Mouse (Mus musculus): Measurements from ENCODE around the gene Mus81. TPM values are rescaled to one million over a fixed set of nuclear protein-coding genes. Genes with fewer than 3 reads are reported as not detected.

The Mus81 gene
- polyA plus RNA-seq, 1 experiment from 2014 or later, result 14.0 TPM

DNA sequence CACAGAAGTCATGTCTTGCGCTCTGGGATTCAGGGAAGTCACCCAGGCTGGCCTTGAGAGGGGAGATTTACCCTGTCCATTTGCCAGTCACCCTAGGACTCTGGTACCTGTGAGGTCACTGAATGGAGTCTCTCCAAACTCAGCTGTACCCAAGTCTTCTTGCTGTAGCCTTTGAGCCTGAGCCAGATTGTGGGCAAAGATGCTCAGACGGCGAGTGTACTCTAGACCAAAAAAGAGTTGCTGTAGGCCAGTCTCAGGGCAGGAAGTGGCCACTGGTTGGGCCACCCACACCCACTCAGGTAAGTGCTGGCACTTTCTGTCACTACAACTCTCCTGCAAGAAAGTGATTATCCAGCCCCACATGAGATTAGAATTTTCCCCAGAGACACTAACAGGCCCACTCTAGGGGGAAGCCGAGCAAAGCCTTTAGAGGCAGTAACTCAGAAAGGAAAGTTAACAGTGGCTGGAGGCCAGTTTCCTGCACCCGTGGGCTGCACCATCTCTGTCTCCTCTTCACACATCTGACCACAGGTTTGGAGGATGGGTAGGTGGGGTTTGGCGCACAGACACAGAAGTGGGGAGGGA lies 21.2 kb downstream of the Mus81 start:
- 0 out of 2 replicates have a peak, but pooled peaks cover 3% of the 10 kb centered on the region for H3K4me1 ChIP-seq (replicated peaks)
- H3K27ac ChIP-seq (replicated peaks), result no peak overlapping the region
- H3K9ac ChIP-seq, result no peak overlapping the region
- ATAC-seq (ENCODE audit: insufficient read depth), result no peak
- H3K36me3 ChIP-seq (replicated peaks), result peaks cover 41% of the 10 kb centered on the region
- no peak overlapping the region for H3K4me2 ChIP-seq
- peaks cover 17% of the 10 kb centered on the region; the same call in 1 of the 2 replicates for H3K27me3 ChIP-seq
- H3K9me3 ChIP-seq (replicated peaks), result no peaks in the 10 kb centered on the region
- no peak overlapping the region for H3K4me3 ChIP-seq (replicated peaks)
- WGBS (ENCODE audit: insufficient replicate concordance), result 66% methylated on average over 6 of the region's 6 CpGs

- ATAC-seq (ENCODE audit: insufficient read depth), result no peak
- 77% methylated on average over 8 of the region's 8 CpGs for WGBS (ENCODE audit: insufficient replicate concordance)
- H3K4me3 ChIP-seq (replicated peaks), result no peak overlapping the region
- H3K27me3 ChIP-seq, result peaks cover 14% of the 10 kb centered on the region; the same call in 1 of the 2 replicates
- H3K36me3 ChIP-seq (replicated peaks), result peaks cover 41% of the 10 kb centered on the region
- no peak overlapping the region for H3K4me2 ChIP-seq
- H3K9me3 ChIP-seq (replicated peaks), result no peaks in the 10 kb centered on the region
- H3K4me1 ChIP-seq (replicated peaks), result peaks cover 16% of the 10 kb centered on the region
- H3K27ac ChIP-seq (replicated peaks), result no peak overlapping the region
- no peak overlapping the region for H3K9ac ChIP-seq
Measured at GRCm38 (mm10) chr19:5465037-5465436, 23.2 kb downstream of the Mus81 start.

DNA sequence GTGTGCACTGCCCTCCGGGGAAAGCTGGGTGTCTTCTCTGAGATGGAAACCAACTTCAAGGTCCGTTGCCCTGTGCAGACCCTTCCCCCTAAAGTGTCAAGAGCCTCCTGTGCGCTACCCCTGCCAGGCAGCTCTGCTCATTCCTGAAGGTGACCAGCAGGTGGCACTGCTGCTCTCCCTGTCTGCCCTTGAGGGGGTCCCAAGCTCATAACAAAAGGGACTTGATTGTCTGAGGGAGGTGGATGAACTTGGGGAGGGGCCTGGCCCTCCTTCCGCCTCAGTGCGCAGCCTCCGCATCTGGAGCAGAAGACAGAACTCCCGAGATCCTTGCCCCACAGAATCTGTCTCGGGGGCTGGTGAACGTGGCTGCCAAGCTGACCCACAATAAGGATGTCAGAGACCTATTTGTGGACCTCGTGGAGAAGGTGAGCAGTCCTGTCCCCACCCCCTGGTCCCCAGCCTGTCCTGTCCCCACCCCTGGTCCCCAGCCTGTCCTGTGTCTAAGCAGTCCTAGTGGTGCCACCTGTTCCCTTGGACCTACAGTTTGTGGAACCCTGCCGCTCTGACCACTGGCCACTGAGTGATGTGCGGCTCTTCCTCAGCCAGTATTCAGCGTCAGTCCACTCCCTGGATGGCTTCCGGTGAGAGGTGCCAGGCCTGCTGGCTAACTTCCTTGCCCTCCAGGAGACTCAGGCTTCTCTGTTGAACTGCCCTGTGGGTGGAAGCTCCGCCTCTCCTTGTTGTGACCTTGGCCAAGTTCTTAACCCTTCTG lies 24.2 kb downstream of the Mus81 start:
- no peak for ATAC-seq (ENCODE audit: insufficient read depth)
- Histone ChIP-seq H3K4me2 (no peak overlapping the region), H3K27ac (replicated peaks) (no peak overlapping the region), H3K27me3 (0 out of 2 replicates have a peak, but pooled peaks cover 6% of the 10 kb centered on the region), H3K4me1 (replicated peaks) (peaks cover 24% of the 10 kb centered on the region), H3K4me3 (replicated peaks) (no peak overlapping the region), H3K9me3 (replicated peaks) (no peaks in the 10 kb centered on the region), H3K36me3 (replicated peaks) (peaks cover 41% of the 10 kb centered on the region), H3K9ac (no peak overlapping the region)
- 63% methylated on average over 15 of the region's 15 CpGs for WGBS (ENCODE audit: insufficient replicate concordance)

DNA sequence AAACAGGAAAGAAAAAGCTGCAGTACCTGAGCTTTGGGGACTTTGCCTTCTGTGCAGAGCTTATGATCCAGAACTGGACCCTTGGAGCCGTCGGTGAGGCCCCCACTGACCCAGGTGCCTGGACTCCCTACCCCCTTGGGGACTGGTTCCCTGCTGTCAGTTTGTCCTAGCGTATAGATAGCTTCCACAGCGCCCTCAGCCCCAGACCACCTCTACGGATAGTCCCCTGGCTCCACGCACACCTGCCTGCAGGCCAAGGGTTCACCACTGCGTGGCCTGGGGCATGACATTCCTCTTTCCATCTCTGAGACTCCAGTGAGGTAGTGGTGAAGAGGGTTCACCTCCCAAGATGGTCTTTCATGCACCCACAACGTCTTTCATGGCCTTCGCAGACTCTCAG lies 25.0 kb downstream of the Mus81 start:
- no peak overlapping the region for H3K9ac ChIP-seq
- H3K27ac ChIP-seq (replicated peaks), result no peak overlapping the region
- H3K36me3 ChIP-seq (replicated peaks), result peaks cover 41% of the 10 kb centered on the region
- H3K4me3 ChIP-seq (replicated peaks), result no peak overlapping the region
- H3K27me3 ChIP-seq, result no peaks in the 10 kb centered on the region
- no peaks in the 10 kb centered on the region for H3K9me3 ChIP-seq (replicated peaks)
- no peak for ATAC-seq (ENCODE audit: insufficient read depth)
- H3K4me2 ChIP-seq, result no peak overlapping the region
- WGBS (ENCODE audit: insufficient replicate concordance), result 78% methylated on average over 9 of the region's 9 CpGs
- H3K4me1 ChIP-seq (replicated peaks), result peaks cover 26% of the 10 kb centered on the region

DNA sequence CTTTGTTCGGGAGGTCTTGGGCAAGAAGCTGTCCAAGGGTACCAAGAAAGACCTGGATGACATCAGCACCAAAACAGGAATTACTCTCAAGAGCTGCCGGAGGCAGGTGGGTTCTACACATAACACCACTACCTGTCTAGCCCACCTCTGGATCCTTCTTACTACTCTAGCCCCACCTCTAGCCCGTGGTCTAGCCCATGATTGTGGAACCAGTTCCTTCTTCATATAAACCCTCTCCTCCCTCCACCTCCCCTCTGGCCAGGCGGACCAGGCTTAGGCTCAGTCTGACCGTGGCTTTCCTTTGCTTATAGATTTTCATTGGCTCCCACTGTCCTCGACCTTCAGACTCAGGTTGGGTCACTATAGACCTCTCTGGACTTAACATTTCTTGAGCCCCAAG lies 26.8 kb downstream of the Mus81 start:
- peaks cover 44% of the 10 kb centered on the region for H3K4me1 ChIP-seq (replicated peaks)
- H3K4me3 ChIP-seq (replicated peaks), result peak overlapping the region; percentile 87
- H3K27me3 ChIP-seq, result peaks cover 5% of the 10 kb centered on the region
- 73% methylated on average over 6 of the region's 6 CpGs for WGBS (ENCODE audit: insufficient replicate concordance)
- H3K36me3 ChIP-seq (replicated peaks), result peaks cover 33% of the 10 kb centered on the region
- H3K9ac ChIP-seq, result peak overlapping the region; percentile 79; the same call in 1 of the 2 replicates
- no peaks in the 10 kb centered on the region for H3K9me3 ChIP-seq (replicated peaks)
- no peak overlapping the region for H3K27ac ChIP-seq (replicated peaks)
- peak overlapping the region; percentile 92 for H3K4me2 ChIP-seq
- ATAC-seq (ENCODE audit: insufficient read depth), result no peak

DNA sequence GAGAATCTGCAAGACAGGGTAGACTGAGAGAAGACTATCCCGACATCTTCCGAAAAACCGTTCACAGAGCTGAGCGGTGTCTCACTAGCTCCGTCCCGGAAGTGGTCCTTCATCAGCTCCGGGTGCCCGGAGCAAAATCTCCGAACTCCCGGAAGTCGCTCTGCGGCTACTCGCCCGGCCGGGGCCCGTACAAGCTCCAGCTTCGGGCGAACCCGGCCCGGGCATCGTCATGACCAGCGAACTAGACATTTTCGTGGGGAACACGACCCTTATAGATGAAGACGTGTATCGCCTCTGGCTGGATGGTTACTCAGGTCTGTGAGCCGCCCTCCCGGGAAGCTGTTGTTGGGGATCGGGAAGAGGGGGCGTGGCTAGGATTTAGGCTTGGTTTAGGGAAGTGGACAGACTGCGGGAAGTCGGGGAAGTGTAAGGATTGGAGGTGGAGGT lies 27.7 kb downstream of the Mus81 start, which contains the start of gene Fibp:
Gene Fibp (plus strand): TSS at position 151 of the 447 bp plus-strand sequence.
- H3K4me3 ChIP-seq (replicated peaks), result peak within 1 kb of the TSS; percentile 87
- H3K9me3 ChIP-seq (replicated peaks), result no peaks in the 10 kb centered on the region
- H3K36me3 ChIP-seq (replicated peaks), result peaks cover 24% of the 10 kb centered on the region
- H3K27ac ChIP-seq (replicated peaks), result peak within 1 kb of the TSS; percentile 67
- H3K27me3 ChIP-seq, result peaks cover 10% of the 10 kb centered on the region
- peaks cover 53% of the 10 kb centered on the region for H3K4me1 ChIP-seq (replicated peaks)
- H3K4me2 ChIP-seq, result peak within 1 kb of the TSS; percentile 92
- peak; percentile 58 for ATAC-seq (ENCODE audit: insufficient read depth)
- under 1% methylated on average over 32 of the region's 32 CpGs for WGBS (ENCODE audit: insufficient replicate concordance)
- peak within 1 kb of the TSS; percentile 79 for H3K9ac ChIP-seq

GRCm38 (mm10) chr19:5459896-5460295 lies 28.3 kb downstream of the Mus81 start:
- Histone ChIP-seq H3K4me3 (replicated peaks) (peak overlapping the region; percentile 87), H3K27ac (replicated peaks) (no peak overlapping the region), H3K27me3 (peaks cover 10% of the 10 kb centered on the region), H3K9ac (peak overlapping the region; percentile 79), H3K4me1 (replicated peaks) (peaks cover 59% of the 10 kb centered on the region), H3K36me3 (replicated peaks) (peaks cover 18% of the 10 kb centered on the region), H3K9me3 (replicated peaks) (no peaks in the 10 kb centered on the region), H3K4me2 (peak overlapping the region; percentile 92)
- WGBS (ENCODE audit: insufficient replicate concordance), result 22% methylated on average over 3 of the region's 3 CpGs
- ATAC-seq (ENCODE audit: insufficient read depth), result no peak

DNA sequence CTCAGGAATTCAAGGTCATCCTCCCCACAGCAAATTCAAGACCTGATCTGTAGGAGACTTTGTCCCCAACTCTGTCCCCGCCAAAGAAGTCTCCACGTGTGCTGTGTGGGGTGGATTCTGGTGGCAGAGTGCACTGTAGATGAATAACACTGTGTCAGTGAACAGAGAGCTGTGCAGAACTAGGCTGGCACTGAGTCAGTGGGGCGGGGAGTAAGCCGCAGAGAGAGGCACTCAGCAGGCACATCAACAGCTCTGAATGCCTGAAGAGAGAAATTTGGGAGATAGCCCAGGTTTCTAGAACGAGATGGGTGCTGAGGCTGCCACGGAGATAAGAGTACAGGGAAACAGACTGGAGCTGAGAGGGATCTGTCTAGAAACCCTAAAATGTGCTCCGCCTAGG lies 29.2 kb downstream of the Mus81 start:
- H3K27ac ChIP-seq (replicated peaks), result no peak overlapping the region
- peaks cover 10% of the 10 kb centered on the region for H3K27me3 ChIP-seq
- H3K36me3 ChIP-seq (replicated peaks), result peaks cover 11% of the 10 kb centered on the region
- H3K9me3 ChIP-seq (replicated peaks), result no peaks in the 10 kb centered on the region
- H3K4me1 ChIP-seq (replicated peaks), result peaks cover 60% of the 10 kb centered on the region
- H3K9ac ChIP-seq, result no peak overlapping the region
- no peak overlapping the region for H3K4me2 ChIP-seq
- H3K4me3 ChIP-seq (replicated peaks), result no peak overlapping the region
- 52% methylated on average over 7 of the region's 7 CpGs for WGBS (ENCODE audit: insufficient replicate concordance)
- no peak for ATAC-seq (ENCODE audit: insufficient read depth)

DNA sequence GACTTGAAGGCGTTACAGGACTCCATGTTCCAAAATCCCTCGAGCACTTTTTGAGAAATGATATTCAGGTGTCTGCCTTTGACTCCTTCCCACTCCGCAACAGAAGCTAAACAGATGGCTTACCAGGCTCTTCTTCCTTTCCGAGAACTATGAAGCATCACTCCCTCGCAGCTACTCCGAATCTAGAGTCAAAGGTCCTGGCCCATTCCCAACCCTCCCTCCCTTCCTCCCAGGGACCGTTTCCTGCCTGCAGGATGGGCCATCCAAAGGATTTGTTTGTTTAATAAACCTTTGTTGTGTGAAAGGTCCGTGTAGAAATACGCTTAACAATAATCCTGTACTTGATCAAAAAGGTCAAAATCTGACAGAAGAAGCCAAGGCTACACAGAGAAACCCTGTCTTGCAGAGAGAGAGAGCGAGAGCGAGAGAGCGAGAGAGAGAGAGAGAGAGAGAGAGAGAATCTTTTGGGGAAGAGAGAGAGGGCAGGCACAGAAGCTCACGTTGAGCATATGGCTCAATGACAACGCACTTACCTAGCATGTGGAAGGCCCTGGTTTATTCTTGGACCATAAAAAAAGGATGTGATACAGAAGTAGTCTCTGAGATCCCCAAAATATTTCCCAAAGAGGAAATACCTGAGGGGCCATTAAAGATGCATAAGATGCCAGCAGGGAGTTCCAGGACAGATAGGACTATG lies 30.3 kb downstream of the Mus81 start, which contains the start of gene Ccdc85b:
Gene Ccdc85b (minus strand): TSS at position 149 of the 697 bp plus-strand sequence.
- Histone ChIP-seq H3K36me3 (replicated peaks) (no peaks in the 10 kb centered on the region; the same call in 1 of the 2 replicates), H3K4me2 (peak within 1 kb of the TSS; percentile 100), H3K27ac (replicated peaks) (peak within 1 kb of the TSS; percentile 77), H3K4me1 (replicated peaks) (peaks cover 57% of the 10 kb centered on the region), H3K9ac (peak within 1 kb of the TSS; percentile 75), H3K27me3 (peaks cover 10% of the 10 kb centered on the region), H3K9me3 (replicated peaks) (no peaks in the 10 kb centered on the region), H3K4me3 (replicated peaks) (peak within 1 kb of the TSS; percentile 76)
- peak; percentile 5; the same call in 1 of the 2 replicates for ATAC-seq (ENCODE audit: insufficient read depth)
- 11% methylated on average over 14 of the region's 14 CpGs for WGBS (ENCODE audit: insufficient replicate concordance)

GRCm38 (mm10) chr19:5456922-5457745 lies 31.1 kb downstream of the Mus81 start:
- Histone ChIP-seq H3K27ac (replicated peaks) (peak overlapping the region; percentile 77), H3K9me3 (replicated peaks) (no peaks in the 10 kb centered on the region), H3K4me1 (replicated peaks) (peaks cover 57% of the 10 kb centered on the region), H3K4me3 (replicated peaks) (peak overlapping the region; percentile 76), H3K36me3 (replicated peaks) (no peaks in the 10 kb centered on the region; the same call in 1 of the 2 replicates), H3K27me3 (peaks cover 10% of the 10 kb centered on the region), H3K4me2 (peak overlapping the region; percentile 100), H3K9ac (peak overlapping the region; percentile 75)
- WGBS (ENCODE audit: insufficient replicate concordance), result under 1% methylated on average over 70 of the region's 70 CpGs
- peak; percentile 85 for ATAC-seq (ENCODE audit: insufficient read depth)

Data from liver, embryonic 15.5 days (tissue).